Mouse (Mus musculus): ENCODE measurements around the gene Pah.
A peak's percentile ranks its signal among the peaks of the same experiment; 100 is the strongest.

The Pah gene

DNA sequence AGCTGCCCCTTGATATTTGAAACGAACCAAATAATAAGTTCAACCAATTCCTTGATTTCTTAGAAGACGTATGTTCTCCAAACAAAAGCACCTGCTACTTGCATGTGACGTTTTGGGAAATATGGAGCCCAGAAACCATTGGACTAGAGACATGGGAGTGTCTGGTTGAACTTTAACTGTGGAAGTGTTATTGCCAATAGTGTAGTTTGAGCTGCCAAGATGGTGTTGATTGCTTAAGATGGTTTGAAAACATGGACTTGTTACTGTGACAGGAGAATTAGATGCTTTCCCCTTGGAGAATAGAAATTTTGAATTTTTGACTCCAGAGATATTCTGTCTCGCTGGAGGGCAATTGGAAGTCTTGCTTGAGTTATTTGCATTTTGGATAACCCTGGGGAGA lies 50.9 kb downstream of the Pah start:
- Histone ChIP-seq H3K27me3 (ENCODE audit: insufficient read depth, low read length) (no peaks in the 10 kb centered on the region), H3K36me3 (ENCODE audit: insufficient read depth, low read length) (no peaks in the 10 kb centered on the region), H3K4me1 (replicated peaks; ENCODE audit: low read depth, low read length) (no peaks in the 10 kb centered on the region), H3K4me3 (replicated peaks; ENCODE audit: low read length) (no peak overlapping the region), H3K9me3 (ENCODE audit: low read length) (peaks cover 15% of the 10 kb centered on the region)
- TF ChIP-seq CTCF (conservative IDR thresholded peaks at IDR 0.05; ENCODE audit: low read length), result no peak
- TF ChIP-seq NANOG (IDR thresholded peaks at IDR 0.05; ENCODE audit: borderline replicate concordance, low read length), result no peak
- TF ChIP-seq POU5F1 (IDR thresholded peaks at IDR 0.05; ENCODE audit: borderline replicate concordance, low read length), result no peak

DNA sequence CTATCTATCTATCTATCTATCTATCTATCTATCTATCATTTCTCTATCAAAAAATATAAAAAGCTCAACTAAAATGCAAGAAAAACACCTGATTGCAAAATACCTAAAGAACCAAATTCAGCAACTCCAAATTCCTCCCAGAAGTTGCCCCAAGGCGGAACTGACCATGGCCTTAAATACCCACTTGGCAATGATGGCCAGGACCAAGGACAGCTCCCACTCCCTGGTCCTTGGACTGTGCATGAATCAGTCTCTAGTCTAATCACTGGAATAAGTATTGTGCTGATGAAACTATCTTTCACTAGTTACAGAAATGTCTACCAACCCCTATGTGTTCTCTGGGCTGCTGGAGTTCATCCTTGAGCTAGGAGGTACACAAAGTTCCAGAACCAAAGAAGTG lies 65.1 kb downstream of the Pah start:
- H3K4me1 ChIP-seq (replicated peaks; ENCODE audit: low read depth, low read length), result no peaks in the 10 kb centered on the region
- H3K4me3 ChIP-seq (replicated peaks; ENCODE audit: low read length), result no peak overlapping the region
- H3K27me3 ChIP-seq (ENCODE audit: insufficient read depth, low read length), result no peaks in the 10 kb centered on the region
- no peaks in the 10 kb centered on the region for H3K9me3 ChIP-seq (ENCODE audit: low read length)
- TF ChIP-seq POU5F1 (IDR thresholded peaks at IDR 0.05; ENCODE audit: borderline replicate concordance, low read length) (no peak), NANOG (IDR thresholded peaks at IDR 0.05; ENCODE audit: borderline replicate concordance, low read length) (no peak), CTCF (conservative IDR thresholded peaks at IDR 0.05; ENCODE audit: low read length) (no peak)
- no peaks in the 10 kb centered on the region for H3K36me3 ChIP-seq (ENCODE audit: insufficient read depth, low read length)

DNA sequence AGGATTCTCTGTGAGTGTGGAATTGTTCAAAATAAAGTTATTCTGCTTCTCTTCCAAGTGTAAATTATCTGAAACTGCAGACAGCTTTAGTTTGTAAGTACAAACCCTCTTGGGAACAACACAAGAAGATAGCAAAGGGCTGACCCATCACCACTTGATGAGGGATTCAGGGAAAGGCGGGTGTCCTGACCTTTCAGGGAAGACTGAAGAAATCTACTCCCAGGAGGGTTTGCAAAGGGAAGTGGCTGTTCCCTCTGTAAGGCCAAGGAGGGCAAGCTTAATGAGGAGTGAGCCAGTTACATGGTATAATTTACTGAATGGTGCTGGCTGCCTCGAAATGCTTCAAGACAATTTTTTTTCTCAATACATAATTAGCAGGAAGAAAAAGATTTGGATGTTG lies 72.3 kb downstream of the Pah start:
- Histone ChIP-seq H3K4me3 (replicated peaks; ENCODE audit: low read length) (no peak overlapping the region), H3K9me3 (ENCODE audit: low read length) (no peaks in the 10 kb centered on the region), H3K27me3 (ENCODE audit: insufficient read depth, low read length) (no peaks in the 10 kb centered on the region), H3K4me1 (replicated peaks; ENCODE audit: low read depth, low read length) (no peaks in the 10 kb centered on the region), H3K36me3 (ENCODE audit: insufficient read depth, low read length) (no peaks in the 10 kb centered on the region)
- no peak for TF ChIP-seq POU5F1 (IDR thresholded peaks at IDR 0.05; ENCODE audit: borderline replicate concordance, low read length)
- no peak for TF ChIP-seq CTCF (conservative IDR thresholded peaks at IDR 0.05; ENCODE audit: low read length)
- TF ChIP-seq NANOG (IDR thresholded peaks at IDR 0.05; ENCODE audit: borderline replicate concordance, low read length), result no peak

DNA sequence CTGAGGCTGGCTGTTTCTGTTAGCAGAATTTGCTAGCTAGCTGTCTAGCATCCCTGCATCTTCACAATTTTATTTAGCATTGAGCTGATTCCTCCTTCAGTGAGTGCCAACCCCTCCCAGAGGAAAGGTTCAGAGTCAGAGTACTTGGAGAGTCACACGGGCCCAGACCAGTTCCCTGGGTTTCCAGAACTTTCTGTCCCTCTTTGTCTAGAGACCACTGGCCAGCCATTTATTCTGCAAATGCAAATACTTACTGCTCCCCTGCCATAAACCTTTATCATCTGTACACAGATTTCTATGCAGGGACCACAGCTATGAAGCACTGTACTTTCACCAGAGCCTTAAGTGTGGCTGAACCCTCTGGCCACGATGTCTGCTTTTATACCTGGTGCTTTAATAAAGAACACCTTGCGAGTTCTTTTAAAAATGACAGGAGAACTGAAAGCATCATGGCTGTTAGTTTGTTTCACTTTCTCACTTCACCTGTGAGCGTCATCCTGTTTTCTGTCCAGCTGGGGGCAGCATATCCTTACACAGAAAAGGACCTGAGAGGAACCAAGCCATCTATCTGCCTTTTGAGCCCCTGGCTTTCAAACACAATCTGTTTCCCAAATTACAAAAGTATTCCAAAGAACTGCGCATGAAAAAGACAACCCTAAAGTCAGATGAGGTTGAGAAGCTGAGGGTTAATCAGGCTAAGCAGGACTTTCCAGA lies 74.9 kb downstream of the Pah start:
- Histone ChIP-seq H3K9me3 (ENCODE audit: low read length) (no peaks in the 10 kb centered on the region), H3K36me3 (ENCODE audit: insufficient read depth, low read length) (no peaks in the 10 kb centered on the region), H3K4me1 (replicated peaks; ENCODE audit: low read depth, low read length) (no peaks in the 10 kb centered on the region), H3K4me3 (replicated peaks; ENCODE audit: low read length) (no peak overlapping the region), H3K27me3 (ENCODE audit: insufficient read depth, low read length) (no peaks in the 10 kb centered on the region)
- TF ChIP-seq NANOG (IDR thresholded peaks at IDR 0.05; ENCODE audit: borderline replicate concordance, low read length), result no peak
- no peak for TF ChIP-seq POU5F1 (IDR thresholded peaks at IDR 0.05; ENCODE audit: borderline replicate concordance, low read length)
- TF ChIP-seq CTCF (conservative IDR thresholded peaks at IDR 0.05; ENCODE audit: low read length), result peak; percentile 57

DNA sequence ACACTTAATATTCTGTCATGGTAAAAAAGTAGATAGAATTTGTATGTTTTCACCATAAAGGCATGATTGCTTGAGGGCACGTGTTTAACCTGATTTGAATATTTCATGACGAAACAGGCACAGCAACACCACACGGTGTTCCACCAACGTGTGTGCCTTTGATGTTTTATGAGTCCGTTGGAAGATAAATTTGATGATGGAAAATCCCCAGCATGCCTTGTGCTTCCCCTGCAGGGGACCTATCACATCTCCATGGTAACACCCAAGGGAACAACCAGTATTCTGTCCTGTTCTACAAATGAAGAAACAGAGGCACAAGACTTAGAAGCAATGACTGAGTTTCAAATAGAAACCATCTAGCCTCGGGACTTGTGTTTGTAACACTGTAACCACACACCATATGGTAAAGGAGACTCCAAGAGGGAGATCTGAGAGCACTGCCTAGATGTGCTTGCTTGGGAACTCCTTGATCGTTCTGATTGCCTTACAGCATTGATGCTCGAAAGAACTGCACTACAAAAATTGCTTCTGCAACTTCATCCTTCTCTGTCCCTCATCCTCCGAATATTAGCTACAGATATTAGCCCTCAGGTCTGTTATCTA lies 75.6 kb downstream of the Pah start:
- no peaks in the 10 kb centered on the region for H3K4me1 ChIP-seq (replicated peaks; ENCODE audit: low read depth, low read length)
- TF ChIP-seq POU5F1 (IDR thresholded peaks at IDR 0.05; ENCODE audit: borderline replicate concordance, low read length) (no peak), NANOG (IDR thresholded peaks at IDR 0.05; ENCODE audit: borderline replicate concordance, low read length) (no peak), CTCF (conservative IDR thresholded peaks at IDR 0.05; ENCODE audit: low read length) (no peak)
- no peak overlapping the region for H3K4me3 ChIP-seq (replicated peaks; ENCODE audit: low read length)
- H3K27me3 ChIP-seq (ENCODE audit: insufficient read depth, low read length), result no peaks in the 10 kb centered on the region
- H3K36me3 ChIP-seq (ENCODE audit: insufficient read depth, low read length), result no peaks in the 10 kb centered on the region
- no peaks in the 10 kb centered on the region for H3K9me3 ChIP-seq (ENCODE audit: low read length)

DNA sequence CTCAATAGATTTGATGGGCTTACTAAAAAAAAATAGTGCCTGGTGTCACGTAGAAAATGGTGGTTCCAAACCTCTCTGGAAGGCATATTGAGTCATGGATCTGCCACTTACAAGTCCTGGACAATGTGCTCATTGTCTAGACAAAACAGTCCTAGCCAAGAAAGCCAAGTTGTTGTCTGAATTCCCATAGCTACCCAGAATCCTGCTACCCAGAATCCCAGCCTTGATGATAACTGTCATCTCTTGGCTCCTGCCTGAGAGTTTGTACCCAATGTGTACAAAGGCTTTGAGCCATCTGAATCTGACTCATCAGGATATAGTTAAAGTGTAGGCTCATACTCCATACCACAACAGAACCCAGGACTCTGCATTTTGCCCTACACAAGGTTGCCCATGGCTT lies 80.6 kb downstream of the Pah start:
- no peak for TF ChIP-seq POU5F1 (IDR thresholded peaks at IDR 0.05; ENCODE audit: borderline replicate concordance, low read length)
- no peak for TF ChIP-seq CTCF (conservative IDR thresholded peaks at IDR 0.05; ENCODE audit: low read length)
- TF ChIP-seq NANOG (IDR thresholded peaks at IDR 0.05; ENCODE audit: borderline replicate concordance, low read length), result no peak
- no peaks in the 10 kb centered on the region for H3K9me3 ChIP-seq (ENCODE audit: low read length)
- no peaks in the 10 kb centered on the region for H3K27me3 ChIP-seq (ENCODE audit: insufficient read depth, low read length)
- H3K4me1 ChIP-seq (replicated peaks; ENCODE audit: low read depth, low read length), result no peaks in the 10 kb centered on the region
- H3K4me3 ChIP-seq (replicated peaks; ENCODE audit: low read length), result no peak overlapping the region
- no peaks in the 10 kb centered on the region for H3K36me3 ChIP-seq (ENCODE audit: insufficient read depth, low read length)

DNA sequence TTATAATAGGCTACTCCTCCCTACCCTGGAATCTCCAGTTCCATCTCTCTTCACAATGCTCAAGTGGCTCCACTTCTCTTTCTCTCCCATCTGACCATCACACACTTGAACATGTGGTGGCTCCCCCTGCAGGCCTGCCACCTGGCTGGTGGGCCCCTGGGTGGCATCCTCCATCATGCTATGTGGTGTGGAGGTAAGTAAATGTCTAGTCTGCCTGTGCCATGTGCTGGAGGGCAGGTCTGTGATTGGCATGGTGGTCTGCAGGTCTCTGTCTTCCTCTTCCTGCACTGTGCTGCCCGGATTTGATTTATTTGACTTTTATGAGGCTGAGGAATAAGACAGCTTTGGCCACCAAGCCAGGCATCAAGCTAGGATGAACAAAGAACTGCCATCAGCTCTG lies 103.6 kb downstream of the Pah start:
- H3K9me3 ChIP-seq (ENCODE audit: low read length), result no peaks in the 10 kb centered on the region

More for the DNA sequence above, 103.6 kb downstream of the Pah start:
- Histone ChIP-seq H3K36me3 (ENCODE audit: insufficient read depth, low read length) (no peaks in the 10 kb centered on the region), H3K4me3 (replicated peaks; ENCODE audit: low read length) (no peak overlapping the region), H3K4me1 (replicated peaks; ENCODE audit: low read depth, low read length) (no peaks in the 10 kb centered on the region), H3K27me3 (ENCODE audit: insufficient read depth, low read length) (no peaks in the 10 kb centered on the region)
- TF ChIP-seq CTCF (conservative IDR thresholded peaks at IDR 0.05; ENCODE audit: low read length), result no peak
- TF ChIP-seq POU5F1 (IDR thresholded peaks at IDR 0.05; ENCODE audit: borderline replicate concordance, low read length), result no peak
- no peak for TF ChIP-seq NANOG (IDR thresholded peaks at IDR 0.05; ENCODE audit: borderline replicate concordance, low read length)

Measured in E14TG2a.4 (cell line).